Mouse (Mus musculus): Measurements from ENCODE around the gene Pde9a. TPM values are rescaled to one million over a fixed set of nuclear protein-coding genes. Genes with fewer than 3 reads are reported as not detected.

The Pde9a gene
- polyA plus RNA-seq, 1 experiment, result 0.14 TPM

DNA sequence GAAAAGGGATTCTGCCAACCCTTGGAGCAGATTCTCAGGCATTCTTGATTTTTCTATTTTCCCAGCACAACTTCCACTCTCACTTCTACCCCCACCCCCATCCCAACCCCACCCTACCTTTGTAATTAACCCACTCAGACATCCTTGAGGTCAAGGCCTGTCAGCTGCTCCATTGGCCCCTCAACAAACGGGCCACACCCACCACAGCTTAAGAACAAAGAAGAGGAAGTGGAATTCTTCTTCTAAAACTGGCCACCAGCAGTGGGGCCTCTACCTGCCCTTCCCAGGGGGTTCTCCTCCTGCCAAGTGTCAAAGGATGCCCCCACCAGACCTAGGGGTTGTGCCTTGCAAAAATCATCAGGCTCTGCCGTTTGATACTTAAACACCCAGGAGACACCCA, 37.0 kb downstream of the Pde9a start:
- TF ChIP-seq E2F4 (IDR thresholded peaks at IDR 0.05; ENCODE audit: insufficient read depth), result no peak
- no peak for TF ChIP-seq MYOD1 (IDR thresholded peaks at IDR 0.05; ENCODE audit: control insufficient read depth in 1 of 3, insufficient read length in 2 of 3, low read depth in 2 of 3)
- no peak for TF ChIP-seq REST (IDR thresholded peaks at IDR 0.05; ENCODE audit: insufficient read depth, insufficient read length)
- no peak for TF ChIP-seq MYOG (IDR thresholded peaks at IDR 0.05; ENCODE audit: control insufficient read depth in 1 of 3, insufficient read depth in 1 of 3, insufficient read length in 2 of 3, low read depth in 2 of 3)
- TF ChIP-seq POLR2AphosphoS2 (IDR thresholded peaks at IDR 0.05; ENCODE audit: insufficient read length, low read depth), result no peak
- H3K4me2 ChIP-seq (ENCODE audit: low read depth), result no peak overlapping the region

DNA sequence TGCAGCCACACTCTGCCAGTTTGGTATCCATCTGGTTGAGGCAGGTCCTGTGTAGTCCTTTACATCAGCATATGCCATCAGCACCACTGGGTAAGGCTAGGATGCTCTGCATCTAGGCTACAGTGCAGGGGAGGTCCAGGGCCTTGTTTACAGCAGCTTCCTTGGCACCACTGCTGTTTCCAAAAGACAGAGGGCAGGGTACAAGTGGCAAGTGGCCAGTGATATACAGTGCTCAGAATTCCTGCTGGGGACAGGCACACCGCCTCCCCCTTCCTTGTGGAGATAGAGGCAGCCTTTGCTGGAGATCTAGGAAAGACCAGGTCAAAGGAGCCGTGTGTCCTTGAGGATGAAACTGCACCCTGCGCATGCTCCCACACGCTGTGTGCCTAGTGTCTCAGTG, 38.3 kb downstream of the Pde9a start:
- no peaks in the 10 kb centered on the region for H3K79me2 ChIP-seq (ENCODE audit: control insufficient read depth, insufficient read depth)
- peaks cover 29% of the 10 kb centered on the region for H3K27me3 ChIP-seq (ENCODE audit: control insufficient read depth, insufficient read depth, insufficient read length)
- no peak for TF ChIP-seq USF1 (IDR thresholded peaks at IDR 0.05; ENCODE audit: low read depth)
- TF ChIP-seq REST (IDR thresholded peaks at IDR 0.05; ENCODE audit: insufficient read depth, insufficient read length), result no peak
- H3K36me3 ChIP-seq (ENCODE audit: control insufficient read depth, insufficient read depth), result no peaks in the 10 kb centered on the region
- H3ac ChIP-seq (ENCODE audit: control insufficient read depth, insufficient read length), result no peak overlapping the region
- H3K4me3 ChIP-seq, result no peak overlapping the region
- H3K4me2 ChIP-seq (ENCODE audit: low read depth), result no peak overlapping the region

More for the DNA sequence above, 37.0 kb downstream of the Pde9a start:
- Histone ChIP-seq H3K4me3 (no peak overlapping the region), H3K27me3 (ENCODE audit: control insufficient read depth, insufficient read depth, insufficient read length) (peaks cover 37% of the 10 kb centered on the region), H3K79me2 (ENCODE audit: control insufficient read depth, insufficient read depth) (no peaks in the 10 kb centered on the region), H3ac (ENCODE audit: control insufficient read depth, insufficient read length) (no peak overlapping the region), H3K36me3 (ENCODE audit: control insufficient read depth, insufficient read depth) (no peaks in the 10 kb centered on the region)

DNA sequence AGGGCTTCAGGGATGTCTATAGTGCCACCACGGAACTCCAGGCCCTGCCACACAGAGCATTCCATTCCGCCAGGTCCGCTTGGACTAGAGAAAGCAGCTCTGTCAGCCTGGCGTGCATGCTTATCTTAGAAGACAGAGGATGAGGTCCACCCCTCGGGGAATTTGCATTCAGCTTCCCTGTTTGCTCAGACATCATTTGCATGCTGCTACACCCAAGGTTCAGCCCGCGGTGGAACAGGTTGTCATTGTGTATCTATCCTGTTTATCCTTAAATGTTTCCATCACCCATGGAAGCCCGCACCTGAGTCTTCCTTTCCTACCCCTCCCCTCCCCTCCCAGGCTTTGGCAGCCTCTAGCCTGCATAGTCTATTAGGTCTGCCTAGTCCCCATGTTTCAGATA, 38.8 kb downstream of the Pde9a start:
- Histone ChIP-seq H3K4me3 (no peak overlapping the region), H3K4me2 (ENCODE audit: low read depth) (no peak overlapping the region), H3K79me2 (ENCODE audit: control insufficient read depth, insufficient read depth) (no peaks in the 10 kb centered on the region), H3K36me3 (ENCODE audit: control insufficient read depth, insufficient read depth) (no peaks in the 10 kb centered on the region), H3ac (ENCODE audit: control insufficient read depth, insufficient read length) (no peak overlapping the region), H3K27me3 (ENCODE audit: control insufficient read depth, insufficient read depth, insufficient read length) (peaks cover 24% of the 10 kb centered on the region)
- no peak for TF ChIP-seq MAX (IDR thresholded peaks at IDR 0.05; ENCODE audit: low read depth)
- no peak for TF ChIP-seq MYOG (IDR thresholded peaks at IDR 0.05; ENCODE audit: control insufficient read depth in 1 of 3, insufficient read depth in 1 of 3, insufficient read length in 2 of 3, low read depth in 2 of 3)
- TF ChIP-seq TCF3 (IDR thresholded peaks at IDR 0.05; ENCODE audit: insufficient read length, low read depth), result no peak
- no peak for TF ChIP-seq TCF12 (IDR thresholded peaks at IDR 0.05; ENCODE audit: insufficient read depth, poor library complexity, severe bottlenecking)
- TF ChIP-seq USF1 (IDR thresholded peaks at IDR 0.05; ENCODE audit: low read depth), result no peak
- no peak for TF ChIP-seq POLR2A (IDR thresholded peaks at IDR 0.05; ENCODE audit: insufficient read length, low read depth)
- TF ChIP-seq POLR2AphosphoS2 (IDR thresholded peaks at IDR 0.05; ENCODE audit: insufficient read length, low read depth), result no peak
- no peak for TF ChIP-seq MYOD1 (IDR thresholded peaks at IDR 0.05; ENCODE audit: control insufficient read depth in 1 of 3, insufficient read length in 2 of 3, low read depth in 2 of 3)
- TF ChIP-seq SRF (IDR thresholded peaks at IDR 0.05; ENCODE audit: control insufficient read depth, insufficient read length, low read depth), result no peak
- no peak for TF ChIP-seq E2F4 (IDR thresholded peaks at IDR 0.05; ENCODE audit: insufficient read depth)
- no peak for TF ChIP-seq CEBPB (IDR thresholded peaks at IDR 0.05; ENCODE audit: insufficient read depth, poor library complexity, severe bottlenecking)
- no peak for TF ChIP-seq REST (IDR thresholded peaks at IDR 0.05; ENCODE audit: insufficient read depth, insufficient read length)

DNA sequence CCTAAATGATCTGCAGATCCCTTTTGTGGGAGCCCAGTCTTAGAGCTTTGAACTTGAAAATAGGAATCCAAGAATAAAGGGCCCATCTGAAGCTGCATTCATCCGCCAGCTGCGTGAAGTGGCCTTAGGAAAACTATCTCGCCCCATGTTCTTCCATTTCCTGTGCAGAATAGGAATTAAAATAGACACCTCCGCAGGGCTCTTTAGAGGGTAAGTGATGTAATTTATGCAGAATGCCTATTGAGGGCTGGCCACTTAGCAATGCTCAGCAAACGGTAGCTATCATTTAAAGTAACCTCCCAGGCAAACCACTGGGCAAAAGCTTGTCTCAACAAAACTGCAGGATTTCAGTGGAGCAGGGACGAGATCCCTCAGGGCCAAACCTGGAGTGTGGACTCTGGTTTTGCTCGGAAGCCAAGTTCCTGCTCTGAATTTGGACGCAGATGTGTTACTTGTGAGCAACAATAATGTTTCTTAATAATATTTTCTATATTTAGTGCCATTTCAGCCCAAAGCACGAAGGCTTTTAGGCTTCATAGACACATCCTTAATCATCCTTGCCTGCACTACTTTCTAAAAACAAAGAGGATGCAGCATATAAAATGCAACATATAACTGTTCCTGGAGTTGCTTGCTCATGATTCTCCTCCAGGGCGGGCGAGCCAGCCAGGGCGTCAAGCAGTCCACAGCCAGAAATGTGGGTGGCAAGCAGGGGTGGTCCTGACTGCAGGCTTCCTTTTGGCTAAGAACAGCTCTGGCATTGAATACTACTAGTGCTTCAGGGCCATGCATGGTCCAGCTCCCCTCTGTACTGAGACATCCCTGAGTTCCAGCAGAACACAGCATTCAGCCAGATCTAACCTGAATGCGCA, 40.1 kb downstream of the Pde9a start:
- Histone ChIP-seq H3K27me3 (ENCODE audit: control insufficient read depth, insufficient read depth, insufficient read length) (peaks cover 24% of the 10 kb centered on the region), H3K4me3 (no peak overlapping the region), H3K36me3 (ENCODE audit: control insufficient read depth, insufficient read depth) (no peaks in the 10 kb centered on the region), H3K4me2 (ENCODE audit: low read depth) (no peak overlapping the region), H3K79me2 (ENCODE audit: control insufficient read depth, insufficient read depth) (no peaks in the 10 kb centered on the region), H3ac (ENCODE audit: control insufficient read depth, insufficient read length) (no peak overlapping the region)
- TF ChIP-seq SRF (IDR thresholded peaks at IDR 0.05; ENCODE audit: control insufficient read depth, insufficient read length, low read depth) (no peak), MYOD1 (IDR thresholded peaks at IDR 0.05; ENCODE audit: control insufficient read depth in 1 of 3, insufficient read length in 2 of 3, low read depth in 2 of 3) (no peak), MYOG (IDR thresholded peaks at IDR 0.05; ENCODE audit: control insufficient read depth in 1 of 3, insufficient read depth in 1 of 3, insufficient read length in 2 of 3, low read depth in 2 of 3) (no peak), MAX (IDR thresholded peaks at IDR 0.05; ENCODE audit: low read depth) (no peak), REST (IDR thresholded peaks at IDR 0.05; ENCODE audit: insufficient read depth, insufficient read length) (no peak), TCF12 (IDR thresholded peaks at IDR 0.05; ENCODE audit: insufficient read depth, poor library complexity, severe bottlenecking) (no peak), TCF3 (IDR thresholded peaks at IDR 0.05; ENCODE audit: insufficient read length, low read depth) (no peak), POLR2A (IDR thresholded peaks at IDR 0.05; ENCODE audit: insufficient read length, low read depth) (no peak), CEBPB (IDR thresholded peaks at IDR 0.05; ENCODE audit: insufficient read depth, poor library complexity, severe bottlenecking) (no peak), POLR2AphosphoS2 (IDR thresholded peaks at IDR 0.05; ENCODE audit: insufficient read length, low read depth) (no peak), USF1 (IDR thresholded peaks at IDR 0.05; ENCODE audit: low read depth) (no peak), E2F4 (IDR thresholded peaks at IDR 0.05; ENCODE audit: insufficient read depth) (no peak)

DNA sequence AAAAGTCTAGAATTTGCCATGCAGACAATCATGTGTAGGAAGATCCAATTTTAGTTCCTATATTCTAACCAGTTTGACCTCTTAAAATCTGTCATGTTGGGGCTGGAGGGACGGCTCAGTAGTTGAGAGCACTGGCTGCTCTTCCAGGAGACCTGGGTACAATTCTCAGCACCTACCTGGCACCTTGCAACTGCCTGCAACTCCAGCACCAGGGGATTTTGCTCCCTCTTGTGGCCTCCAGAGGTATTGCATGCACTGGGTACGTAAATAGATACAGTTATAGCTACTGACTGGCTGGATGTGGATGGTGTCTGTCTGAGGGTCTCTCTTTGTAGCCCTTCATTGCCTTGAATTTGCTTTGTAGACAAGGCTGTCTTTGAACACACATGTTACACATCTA, 43.4 kb downstream of the Pde9a start:
- Histone ChIP-seq H3K4me3 (no peak overlapping the region), H3K4me2 (ENCODE audit: low read depth) (no peak overlapping the region), H3ac (ENCODE audit: control insufficient read depth, insufficient read length) (no peak overlapping the region), H3K36me3 (ENCODE audit: control insufficient read depth, insufficient read depth) (no peaks in the 10 kb centered on the region), H3K27me3 (ENCODE audit: control insufficient read depth, insufficient read depth, insufficient read length) (peaks cover 12% of the 10 kb centered on the region), H3K79me2 (ENCODE audit: control insufficient read depth, insufficient read depth) (no peaks in the 10 kb centered on the region)
- TF ChIP-seq E2F4 (IDR thresholded peaks at IDR 0.05; ENCODE audit: insufficient read depth) (no peak), MYOD1 (IDR thresholded peaks at IDR 0.05; ENCODE audit: control insufficient read depth in 1 of 3, insufficient read length in 2 of 3, low read depth in 2 of 3) (no peak), REST (IDR thresholded peaks at IDR 0.05; ENCODE audit: insufficient read depth, insufficient read length) (no peak), TCF12 (IDR thresholded peaks at IDR 0.05; ENCODE audit: insufficient read depth, poor library complexity, severe bottlenecking) (no peak), SRF (IDR thresholded peaks at IDR 0.05; ENCODE audit: control insufficient read depth, insufficient read length, low read depth) (no peak), POLR2AphosphoS2 (IDR thresholded peaks at IDR 0.05; ENCODE audit: insufficient read length, low read depth) (no peak), USF1 (IDR thresholded peaks at IDR 0.05; ENCODE audit: low read depth) (no peak)

All from myocyte (in vitro differentiated cells).